Mouse (Mus musculus) cerebellum, adult 11-12 months (tissue): ENCODE results near the gene Gpx7.
"Not testable (repeated sequence)": the region's sequence is repeated elsewhere in the genome, so short reads cannot be mapped to it uniquely, and the experiment has no call there.

Source experiments
- DNase-seq: peaks from one replicate; pipeline ENCODE4 v3.0.0; 2022

The Gpx7 gene

DNA sequence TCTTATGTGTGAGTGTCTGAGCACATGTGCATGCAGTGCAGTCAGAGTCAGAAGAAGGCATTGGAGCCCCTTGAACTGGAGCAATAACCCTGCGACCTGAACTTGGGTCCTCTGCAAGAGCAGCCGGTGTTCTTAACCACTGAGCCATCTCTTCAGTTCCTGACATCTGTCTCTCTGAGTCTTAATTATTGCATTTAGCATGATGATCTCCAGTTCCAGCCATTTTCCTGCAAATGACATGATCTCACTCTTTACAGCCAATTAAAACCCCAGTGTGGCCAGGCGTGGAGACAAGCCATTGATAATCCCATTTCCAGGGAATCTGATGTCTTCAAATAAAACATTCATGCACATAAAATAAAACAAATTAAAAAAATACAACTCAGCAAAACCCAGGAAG, 18.0 kb downstream of the Gpx7 start:
- DNase-seq: no peak

DNA sequence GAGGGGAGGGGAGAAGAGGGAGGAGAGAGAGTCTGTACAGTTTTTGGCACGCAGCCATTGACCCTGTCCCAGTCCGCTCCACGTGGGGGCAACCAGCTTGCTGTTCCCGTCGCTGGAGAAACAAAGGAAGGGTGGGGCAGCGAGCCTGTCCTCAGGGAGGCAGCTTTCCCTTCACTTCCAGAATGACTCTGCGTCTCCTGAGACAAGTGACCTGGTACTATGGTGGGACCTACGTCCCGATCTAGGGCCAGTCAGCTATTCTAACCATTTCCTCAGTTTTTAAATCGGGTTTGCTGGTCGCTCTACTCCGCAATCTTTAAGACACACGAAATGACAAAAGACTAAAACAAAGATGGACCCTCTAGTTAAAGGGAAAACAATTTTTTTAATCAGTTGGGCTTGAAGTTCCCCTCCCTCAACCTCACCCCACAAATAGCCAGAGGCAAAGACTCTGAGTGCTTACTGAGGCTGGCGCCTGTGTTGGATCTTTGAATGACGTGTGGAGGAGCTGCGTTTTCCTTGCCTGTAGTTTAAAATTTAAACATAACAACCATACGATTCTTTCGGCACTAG, 19.0 kb downstream of the Gpx7 start:
- peak; percentile 58 for DNase-seq

DNA sequence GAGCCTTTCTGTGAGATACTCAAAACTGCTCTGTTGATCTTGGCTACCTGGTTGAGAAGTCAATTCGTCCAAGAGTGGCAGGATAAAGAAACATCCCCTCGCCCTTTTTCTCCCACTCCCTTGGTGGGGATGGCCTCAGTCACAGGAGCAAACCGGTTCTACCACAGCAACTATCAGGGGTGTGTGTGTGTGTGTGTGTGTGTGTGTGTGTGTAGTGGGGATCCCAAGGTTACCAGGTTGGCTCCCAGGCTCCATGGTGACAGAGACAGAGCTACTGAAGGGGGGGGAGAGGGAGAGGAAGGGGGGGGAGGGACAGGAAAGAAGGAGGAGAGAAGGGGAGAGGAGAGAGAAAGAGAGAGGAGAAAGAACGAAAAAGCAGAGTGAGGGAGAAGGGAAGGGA, 19.7 kb downstream of the Gpx7 start:
- no peak for DNase-seq

DNA sequence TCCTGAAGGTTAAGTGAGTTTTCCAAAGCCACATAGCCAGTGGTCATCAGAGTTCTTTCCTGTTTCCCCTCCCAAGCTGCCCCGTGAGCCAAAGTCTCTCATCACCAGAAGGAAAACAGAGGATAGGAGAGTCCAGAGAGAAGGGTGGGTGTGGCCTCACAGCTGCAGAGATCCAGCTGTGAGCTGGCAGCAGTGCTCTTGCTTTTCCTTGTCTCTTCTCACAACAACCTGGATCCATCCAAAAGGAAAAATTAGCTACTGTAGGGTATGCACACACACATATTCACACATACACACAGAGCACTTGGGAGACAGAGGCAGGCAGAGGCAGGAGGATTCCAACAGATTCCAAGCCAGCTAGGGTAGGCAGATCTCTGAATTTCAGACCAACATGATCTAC, 20.7 kb downstream of the Gpx7 start:
- DNase-seq: no peak

DNA sequence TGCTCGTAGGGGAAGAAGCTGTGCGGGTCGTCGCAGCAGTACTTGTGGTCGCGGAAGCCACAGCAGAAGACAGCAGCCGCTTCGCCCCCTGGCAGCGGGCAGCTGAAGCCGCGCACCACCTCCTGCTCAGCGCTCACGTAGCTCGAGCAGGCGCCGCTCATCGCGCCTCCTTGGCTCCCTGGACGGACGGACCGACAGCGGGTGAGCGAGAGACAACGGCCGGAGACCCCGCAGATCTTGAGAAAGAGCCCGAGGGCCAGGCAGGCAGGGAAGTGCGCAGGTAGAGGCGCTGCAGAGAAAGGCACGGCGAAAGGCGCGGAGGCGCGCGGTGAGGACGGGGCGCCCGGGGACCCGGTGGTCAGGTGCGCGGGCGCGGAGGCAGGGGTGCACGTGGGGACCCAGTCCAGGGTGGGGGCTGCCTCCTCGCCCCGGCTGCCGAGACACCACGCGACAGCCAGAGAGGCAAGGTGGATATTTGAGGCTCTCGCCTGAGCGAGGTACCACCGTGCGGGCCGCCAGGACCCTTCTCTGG, 23.5 kb downstream of the Gpx7 start, which contains the start of gene Shisal2a:
TSS of gene Shisal2a (minus strand) at position 167 of the 532 bp plus-strand sequence.
- DNase-seq: no peak

DNA sequence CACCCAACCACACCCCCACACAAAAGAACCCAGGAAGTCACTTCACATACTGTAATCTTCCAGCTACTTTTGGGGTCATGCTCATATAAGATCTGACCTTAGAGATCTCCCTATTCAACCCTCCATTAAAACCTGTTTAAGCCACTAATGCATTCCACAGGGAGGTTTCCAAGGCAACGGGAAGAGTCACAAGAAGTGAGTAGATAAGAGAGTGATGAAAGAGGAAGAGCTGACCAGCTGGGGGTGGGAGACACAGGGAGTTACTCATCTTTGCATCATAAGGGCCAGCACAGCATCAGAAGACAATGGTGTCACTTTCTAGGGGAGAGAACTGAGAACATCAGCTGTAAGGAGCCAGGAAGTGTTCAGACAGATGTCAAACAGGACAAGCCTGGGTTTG, 26.6 kb downstream of the Gpx7 start:
- no peak for DNase-seq

DNA sequence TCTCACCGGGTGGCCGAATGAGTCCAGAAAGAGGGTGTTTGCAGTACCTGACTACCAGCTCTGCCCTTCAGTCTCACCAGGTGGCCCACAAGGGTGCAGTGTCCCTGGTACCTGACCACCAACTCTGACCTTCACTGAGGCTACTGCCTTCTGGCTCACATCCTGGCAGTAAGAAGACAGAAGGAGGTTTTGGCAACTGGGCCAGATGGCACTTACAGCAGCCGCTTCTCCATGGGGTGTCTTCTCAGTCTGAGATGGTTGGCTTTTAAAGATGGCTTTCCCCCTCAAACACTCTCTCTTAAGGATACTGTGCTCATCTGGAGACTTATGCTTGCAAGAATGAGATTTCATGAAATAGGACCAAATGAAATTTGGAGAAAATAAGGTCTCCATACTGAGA, 27.3 kb downstream of the Gpx7 start:
- no peak for DNase-seq

DNA sequence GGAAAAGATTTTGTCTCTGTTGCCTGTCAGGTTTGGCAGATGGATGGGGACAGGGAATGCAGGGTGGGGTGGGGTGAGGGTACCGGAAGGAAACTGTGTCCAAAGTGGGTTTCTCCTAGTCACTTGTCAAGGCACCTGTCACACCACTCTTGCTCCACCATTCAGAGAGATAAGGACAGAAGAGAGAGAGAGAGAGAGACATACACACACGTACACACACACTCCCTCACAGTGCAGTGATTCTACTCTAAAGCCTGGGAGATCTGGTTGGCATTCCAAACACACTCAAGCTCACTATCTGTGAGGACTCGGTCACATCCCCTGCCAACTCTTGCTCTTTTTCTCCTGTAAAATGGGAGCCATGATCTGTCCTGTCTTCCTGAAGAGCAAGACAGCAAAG, 34.6 kb downstream of the Gpx7 start:
- no peak for DNase-seq

DNA sequence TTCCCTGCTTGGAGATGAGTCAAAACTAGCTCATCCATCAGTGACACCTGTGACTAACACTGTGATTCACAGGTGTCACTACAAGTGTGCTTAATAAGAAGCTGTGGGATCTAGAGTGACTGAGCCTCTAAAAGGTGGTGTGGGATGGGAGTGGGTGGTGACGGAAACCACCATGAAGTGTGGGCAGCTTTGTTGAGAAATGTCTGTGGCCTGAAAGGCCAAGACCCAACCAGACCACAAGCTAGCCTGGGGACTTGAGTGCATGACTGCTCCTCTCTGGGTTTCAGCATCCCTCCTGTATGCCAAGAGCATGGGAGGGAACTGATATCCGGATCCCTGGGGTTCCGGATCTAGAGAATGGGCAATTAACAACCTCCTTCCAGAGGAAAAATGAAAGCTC, 35.3 kb downstream of the Gpx7 start:
- DNase-seq: no peak

DNA sequence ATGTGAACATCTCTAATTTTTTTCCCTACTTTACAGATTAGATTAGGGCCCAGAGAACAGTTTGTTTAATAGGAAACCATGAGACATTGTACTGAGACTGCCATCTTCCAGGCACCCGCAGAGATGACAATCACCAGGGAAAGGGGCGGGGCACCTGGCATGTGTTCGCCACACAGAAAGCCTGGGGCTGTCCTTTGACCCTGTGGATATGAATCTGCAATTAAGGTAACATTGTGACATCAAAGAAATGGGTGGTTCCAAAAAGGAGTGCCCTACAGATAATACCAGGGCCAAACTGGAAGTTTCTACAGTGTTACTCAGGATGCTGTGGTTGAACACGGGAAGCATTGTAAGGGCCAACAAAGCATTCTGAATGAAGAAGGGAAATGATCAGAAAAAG, 36.4 kb downstream of the Gpx7 start:
- DNase-seq: no peak

DNA sequence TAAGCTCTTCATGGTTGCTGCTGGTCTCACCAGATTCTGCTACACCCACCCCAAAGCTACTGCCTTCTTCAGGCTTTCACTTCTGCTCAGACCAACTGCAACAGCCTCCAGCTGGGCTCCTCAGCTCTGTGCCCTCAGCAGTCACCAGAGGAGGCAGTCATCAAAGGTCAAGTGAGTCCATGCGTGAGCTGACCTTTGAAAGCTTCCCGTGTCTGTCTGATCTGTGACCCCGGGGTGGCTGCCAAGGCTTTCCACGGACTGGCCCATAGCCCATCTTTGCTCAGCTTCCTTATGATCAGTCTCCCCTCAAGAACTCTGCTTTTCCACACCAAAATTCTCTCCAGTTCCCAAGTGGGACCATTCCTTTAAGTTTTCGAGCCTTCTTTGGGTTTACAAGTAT, 37.5 kb downstream of the Gpx7 start:
- no peak for DNase-seq

DNA sequence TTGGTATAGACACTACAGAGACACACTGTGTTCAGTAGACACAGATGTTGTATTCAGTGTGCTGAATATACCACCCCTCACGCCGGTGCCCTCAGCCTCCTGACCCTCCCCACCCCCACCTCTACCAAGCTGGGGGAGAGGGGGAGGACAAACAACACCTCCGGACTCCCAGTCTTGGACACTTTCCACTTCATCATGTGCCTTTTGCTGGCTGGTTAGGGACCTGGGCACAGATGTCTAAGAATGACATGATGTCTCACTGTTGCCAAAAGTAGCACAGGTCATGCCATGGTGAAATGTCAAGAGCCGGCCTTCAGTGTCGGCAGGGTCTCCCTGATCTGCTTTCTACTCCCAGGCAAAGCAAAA, 42.7 kb downstream of the Gpx7 start:
- DNase-seq: no peak

DNA sequence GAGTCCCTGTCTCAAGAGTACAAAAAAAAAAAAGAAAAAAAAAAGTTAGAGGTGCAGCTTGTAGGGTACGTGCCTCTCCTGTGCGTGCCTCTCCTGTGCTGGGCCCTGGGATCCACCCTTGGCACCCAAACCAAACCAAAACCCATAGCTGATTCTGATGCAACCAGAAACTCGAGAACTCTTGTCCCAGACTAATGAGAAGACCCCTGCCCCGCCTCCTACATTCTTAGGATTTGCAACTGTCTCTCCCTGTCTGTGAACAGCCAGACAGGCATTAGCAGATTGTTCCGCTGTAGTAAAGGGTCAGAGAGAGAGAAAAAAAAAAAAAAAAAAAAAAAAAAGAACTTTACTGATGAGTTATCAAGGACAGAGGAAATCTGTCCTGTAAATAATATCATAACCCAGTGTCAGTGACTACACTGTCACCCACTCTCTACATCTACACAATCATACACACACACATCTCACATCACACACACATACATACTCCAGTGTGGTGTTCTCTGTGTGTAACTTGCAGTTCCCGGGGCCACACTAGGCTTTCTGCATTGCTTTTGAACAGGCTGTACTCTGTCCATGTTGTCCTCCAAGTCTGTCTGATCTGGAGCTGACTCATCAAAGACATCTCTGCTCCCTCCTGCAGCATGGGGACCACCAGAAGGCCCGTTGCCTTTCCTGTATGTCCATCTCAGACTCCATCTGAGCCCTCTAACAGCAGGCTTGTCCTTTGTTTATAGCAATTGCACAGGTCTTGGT, 43.2 kb downstream of the Gpx7 start:
- no peak for DNase-seq

DNA sequence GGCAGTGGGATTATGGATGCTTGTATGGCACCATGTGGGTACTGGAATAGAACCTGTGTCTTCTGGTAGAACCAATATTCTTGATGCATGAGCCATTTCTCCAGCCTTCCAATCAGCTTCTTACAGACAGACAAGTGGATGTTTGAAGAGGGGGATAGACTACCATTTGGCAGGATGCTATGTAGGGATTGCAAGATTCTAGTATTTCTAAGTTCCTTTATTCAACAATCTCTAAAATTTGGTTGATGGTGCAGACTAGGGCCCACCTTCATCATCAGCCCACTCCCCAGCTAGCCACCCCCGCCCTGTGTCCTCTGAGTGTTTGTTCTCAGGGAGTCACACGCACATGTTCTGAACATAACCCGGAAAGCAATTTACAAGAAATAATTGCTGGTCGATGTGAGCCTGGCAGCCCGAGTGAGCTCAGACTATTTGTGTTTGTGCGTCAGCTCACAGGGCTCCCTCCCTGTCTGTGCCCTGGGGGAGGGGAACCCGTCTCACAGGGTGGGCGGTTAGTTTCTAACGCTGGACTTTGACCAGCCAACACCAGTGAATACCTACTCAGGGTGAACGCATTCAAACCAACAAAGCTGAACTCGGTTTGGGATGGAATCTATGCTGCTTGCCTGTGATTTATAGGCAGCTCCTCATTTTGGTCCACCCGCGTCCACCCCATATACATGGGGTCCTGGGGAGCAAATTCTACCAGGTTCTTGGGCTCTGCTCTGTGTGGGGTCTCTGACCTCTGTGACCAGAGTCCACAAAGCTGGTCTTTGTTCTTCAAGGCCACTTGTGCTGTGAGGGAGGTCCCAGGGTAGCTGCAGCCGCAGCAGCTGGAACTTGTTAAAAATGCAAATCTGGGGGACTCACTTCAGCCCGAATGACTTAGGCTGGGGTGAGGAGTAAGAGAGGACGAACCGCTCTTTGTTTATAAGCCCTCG, 44.2 kb downstream of the Gpx7 start:
- DNase-seq: no peak

DNA sequence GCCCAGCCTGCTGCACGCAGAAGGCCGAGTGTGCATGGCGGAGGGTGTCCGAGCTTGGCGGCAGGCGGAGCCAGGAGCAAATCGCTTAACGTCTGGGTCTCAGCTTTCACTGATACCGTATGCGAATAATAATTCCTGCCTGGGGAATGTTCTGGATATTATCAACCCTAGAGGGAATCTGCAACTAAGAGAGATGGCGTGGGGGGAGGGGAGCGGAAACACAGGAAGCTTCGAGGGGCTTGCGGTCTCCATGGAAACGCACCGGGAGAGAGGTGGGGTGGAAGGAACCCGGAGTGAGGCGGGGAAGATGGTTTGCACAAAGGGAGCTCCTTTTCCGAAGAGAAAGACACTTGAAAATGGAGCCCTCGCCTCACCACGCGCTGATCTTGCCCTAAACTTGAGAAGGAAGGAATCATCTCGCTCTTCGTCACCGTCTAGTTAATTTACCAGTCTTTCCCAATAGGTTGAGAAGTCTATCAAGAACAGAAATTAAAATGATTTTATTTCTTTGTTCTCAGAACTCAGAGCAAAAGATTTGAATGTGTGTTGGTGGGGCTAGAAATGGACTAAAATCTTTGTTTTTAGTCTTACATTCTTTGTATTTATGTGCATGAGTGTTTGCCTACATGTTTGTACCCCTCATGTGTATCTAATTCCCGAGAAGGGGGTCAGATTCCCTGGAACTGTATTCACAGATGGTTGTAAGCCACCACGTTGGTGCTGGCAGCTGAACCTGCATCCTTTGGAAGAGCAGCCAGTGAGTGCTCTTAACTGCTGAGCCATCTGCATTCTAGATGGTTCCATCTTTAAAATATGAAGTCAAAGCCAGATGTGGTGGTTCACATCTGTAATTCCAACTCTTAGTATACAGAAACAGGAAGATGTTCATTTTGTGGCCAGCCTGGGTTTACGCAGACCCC, 46.4 kb downstream of the Gpx7 start:
- no peak for DNase-seq

DNA sequence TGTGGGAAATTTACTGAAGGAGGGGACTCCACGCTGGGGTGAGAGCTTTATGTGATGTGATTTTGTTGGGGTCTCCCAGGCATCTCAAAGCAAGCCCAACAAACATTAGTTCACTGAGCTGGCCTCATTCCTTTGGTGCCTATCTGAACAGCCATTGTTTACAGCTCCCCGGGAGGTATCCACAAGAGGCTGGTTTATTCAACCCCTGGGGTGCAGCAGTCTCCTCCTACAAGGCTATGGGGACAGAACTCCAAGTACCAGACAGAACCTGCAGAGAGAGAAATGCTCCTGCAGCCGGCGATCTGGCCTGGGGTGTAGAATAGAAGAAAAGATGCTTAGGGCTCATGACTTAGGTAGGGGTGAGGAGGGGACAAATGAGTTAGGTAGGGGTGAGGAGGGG, 48.3 kb downstream of the Gpx7 start:
- no peak for DNase-seq

DNA sequence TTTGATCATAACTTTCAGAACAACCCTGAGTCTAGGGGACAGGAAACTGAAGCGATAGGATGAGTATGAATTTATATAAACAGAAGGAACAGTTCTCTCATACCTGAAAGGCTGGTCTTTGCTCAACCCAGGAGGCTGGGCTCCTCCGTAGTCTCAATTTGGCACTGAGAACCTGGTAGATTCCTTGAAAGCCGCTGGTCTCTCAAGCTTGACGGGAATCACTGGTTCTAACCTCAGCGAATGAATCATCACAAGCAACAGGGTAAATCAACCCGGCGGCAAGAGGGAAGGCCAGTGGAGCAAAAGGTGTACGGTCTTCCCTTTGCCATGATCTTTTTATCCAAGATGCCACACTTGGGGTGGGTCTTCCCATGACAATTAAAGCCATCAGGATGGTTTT, 49.3 kb downstream of the Gpx7 start:
- no peak for DNase-seq

DNA sequence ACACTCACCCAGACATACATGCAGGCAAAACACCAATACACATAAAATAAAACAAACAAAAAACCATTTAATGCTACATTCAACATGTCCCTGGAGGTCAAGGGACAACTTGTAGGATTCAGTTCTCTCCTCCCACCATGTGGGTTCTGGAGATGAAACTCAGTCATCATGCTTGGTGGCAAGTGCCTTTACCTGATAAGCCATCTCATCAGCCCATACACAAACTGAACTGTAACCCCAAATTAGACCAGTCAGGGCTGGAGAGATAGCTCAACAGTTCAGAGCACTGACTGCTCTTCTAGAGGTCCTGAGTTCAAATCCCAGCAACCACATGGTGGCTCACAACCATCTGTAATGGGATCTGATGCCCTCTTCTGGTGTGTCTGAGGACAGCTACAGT, 53.2 kb downstream of the Gpx7 start:
- not testable (repeated sequence) for DNase-seq

DNA sequence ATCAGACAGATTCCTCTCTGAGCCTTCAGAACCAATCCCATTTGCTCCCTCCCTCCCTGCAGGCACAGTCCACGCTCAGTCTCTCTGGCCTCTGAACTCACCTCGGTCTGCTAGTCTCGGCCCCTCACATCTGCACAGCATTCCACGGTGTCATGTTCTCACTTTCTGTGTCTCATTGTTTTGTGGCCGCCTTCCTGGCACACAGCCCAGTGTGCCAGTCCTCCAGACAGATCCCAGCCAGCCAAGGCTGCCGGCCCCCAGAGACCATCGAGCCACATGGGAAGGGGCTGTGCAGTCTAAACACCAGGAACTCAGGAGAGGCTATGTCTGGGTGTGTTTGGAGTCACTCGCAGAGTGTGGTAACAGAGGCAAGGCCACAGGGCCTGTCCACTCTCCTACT, 55.9 kb downstream of the Gpx7 start:
- DNase-seq: no peak
